Mouse (Mus musculus): ENCODE data around the gene Slc23a2.

The Slc23a2 gene

DNA sequence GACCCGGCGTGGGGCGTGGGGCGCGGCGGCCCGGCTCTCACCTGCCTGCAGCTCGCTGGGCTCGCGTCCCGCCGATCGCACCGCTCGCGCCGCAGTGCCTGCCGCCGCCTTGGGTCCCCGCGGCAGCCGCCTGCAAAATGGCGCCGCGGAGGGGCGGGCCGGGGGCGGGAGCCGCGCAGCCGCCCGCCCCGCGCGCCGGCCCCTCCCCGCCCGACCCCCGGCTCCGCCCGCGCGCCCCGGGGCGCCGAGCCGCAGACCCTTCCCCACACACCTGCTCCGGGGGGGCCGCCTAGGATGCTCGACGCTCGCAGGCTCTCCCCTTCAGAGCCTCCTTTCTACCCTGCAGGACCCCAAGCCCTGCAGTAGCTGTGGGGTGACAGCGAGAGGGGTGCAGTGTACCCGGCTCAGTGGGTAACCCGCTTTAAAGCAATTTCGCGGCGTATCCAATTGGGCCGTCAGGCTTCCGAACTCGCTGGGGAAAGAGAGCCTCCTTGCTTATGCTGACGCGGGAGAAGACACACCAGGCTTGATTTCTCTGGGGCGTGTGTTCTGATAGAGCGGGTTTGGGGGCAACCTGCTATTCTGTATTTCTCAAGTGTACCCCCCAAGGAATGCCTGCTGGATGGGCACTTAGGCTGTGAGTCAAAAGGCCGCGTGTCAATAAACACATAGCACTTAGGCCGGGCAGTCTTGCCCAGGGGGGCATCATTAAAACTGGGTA is at the start of gene Slc23a2:
Gene Slc23a2, minus strand, starts transcription at position 138 of the 721 bp plus-strand sequence.
- peak; percentile 76 for DNase-seq (ENCODE audit: low read depth)

DNA sequence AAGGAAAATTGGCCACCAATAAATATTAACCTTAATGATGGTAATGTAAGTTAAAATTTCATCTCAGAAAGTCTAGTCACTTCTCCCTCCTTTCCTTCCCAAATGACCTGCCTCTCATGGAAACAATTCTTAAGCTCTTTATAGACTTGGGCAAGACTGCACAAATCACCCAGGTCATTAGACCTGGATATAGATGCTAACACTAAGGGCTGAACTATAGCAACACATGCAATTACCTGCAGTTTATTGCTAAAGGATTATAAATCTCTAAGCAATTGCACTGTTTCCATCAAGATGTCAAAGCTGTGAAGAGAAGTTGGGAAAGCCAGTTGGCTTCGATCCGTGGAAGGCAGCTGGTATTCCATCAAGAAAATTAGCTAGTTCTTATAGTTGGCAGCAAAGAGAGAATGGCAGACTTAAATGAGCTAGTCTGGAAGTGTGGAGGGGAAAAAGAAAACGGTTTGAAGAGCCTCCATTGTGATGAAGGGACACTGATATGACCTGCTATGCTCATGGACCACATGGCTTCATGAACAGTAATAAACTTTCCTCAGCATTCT is 45.8 kb upstream of the Slc23a2 start:
- DNase-seq (ENCODE audit: low read depth) = no peak

DNA sequence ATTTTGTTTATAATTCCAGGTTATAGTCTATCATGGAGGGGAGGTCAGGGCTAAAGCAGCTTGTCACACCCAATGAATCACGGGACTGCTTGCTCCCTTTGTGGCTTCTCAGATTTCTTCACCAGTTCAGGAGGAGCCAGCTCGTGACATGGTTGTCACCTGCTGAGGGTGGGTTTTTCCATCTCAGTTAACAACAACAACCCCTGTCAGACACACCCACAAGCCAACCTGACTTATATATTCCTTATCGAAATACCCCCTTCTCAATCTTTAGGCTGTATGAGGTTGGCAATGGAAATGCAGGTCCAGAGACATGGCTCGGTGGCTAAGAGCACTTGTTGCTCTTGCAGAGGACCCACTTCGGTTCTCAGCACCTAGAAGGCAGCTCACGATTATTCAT is 39.0 kb upstream of the Slc23a2 start:
- DNase-seq (ENCODE audit: low read depth) = no peak

DNA sequence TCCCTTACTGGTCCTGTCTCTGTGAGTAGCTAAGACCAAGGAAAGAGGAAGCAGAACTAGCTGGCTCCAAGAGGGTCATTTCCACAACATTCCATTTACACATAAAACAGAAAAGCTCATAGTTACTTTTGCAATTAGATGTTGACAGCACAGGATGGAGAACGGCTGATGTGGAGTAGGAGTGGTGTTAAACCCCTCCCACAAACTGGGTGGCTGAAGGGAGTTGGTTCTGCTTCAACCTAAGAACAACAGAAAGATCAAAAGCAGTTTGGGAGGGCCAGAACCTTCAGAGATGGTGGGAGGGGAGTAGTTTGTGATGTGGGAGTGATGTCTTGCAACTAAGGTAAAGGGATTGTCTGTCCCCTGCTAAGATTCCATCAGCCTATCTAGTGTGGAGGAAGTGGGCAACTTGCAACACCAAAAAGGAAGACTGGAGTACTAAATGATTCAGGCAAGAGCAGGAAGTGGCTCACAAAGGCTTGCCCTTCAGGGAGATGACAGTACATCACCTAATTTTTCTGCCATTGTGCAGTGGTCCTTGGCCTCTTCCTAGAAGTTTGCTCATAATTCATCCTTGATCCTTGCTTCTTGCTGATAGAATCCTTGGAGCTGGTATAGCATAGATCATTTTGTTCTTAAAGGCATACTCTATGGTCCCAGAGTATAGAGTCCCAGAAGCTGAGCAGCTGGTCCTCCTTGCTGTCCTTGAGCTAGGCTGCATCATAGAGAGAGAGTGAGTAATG is 35.7 kb upstream of the Slc23a2 start:
- no peak for DNase-seq (ENCODE audit: low read depth)

DNA sequence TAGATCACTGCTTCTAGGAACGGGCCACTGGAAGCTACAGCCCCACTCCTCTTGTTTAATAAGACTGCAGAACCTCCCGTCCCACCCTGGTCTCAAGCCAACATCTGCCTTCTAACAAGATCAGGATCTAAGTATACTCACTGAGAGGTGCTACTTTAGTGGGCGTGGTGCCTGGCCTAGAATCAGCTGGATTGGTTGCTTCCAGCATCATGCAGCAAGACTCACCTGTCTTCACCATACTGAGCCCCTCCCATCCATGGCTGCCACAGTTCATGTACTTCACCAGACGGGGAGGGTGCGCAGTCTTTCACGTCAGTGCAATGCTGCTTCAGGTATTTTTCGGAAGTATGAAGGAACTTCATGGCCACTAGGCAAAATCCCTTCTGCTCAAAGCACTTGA is 34.5 kb upstream of the Slc23a2 start:
- DNase-seq (ENCODE audit: low read depth) = no peak

DNA sequence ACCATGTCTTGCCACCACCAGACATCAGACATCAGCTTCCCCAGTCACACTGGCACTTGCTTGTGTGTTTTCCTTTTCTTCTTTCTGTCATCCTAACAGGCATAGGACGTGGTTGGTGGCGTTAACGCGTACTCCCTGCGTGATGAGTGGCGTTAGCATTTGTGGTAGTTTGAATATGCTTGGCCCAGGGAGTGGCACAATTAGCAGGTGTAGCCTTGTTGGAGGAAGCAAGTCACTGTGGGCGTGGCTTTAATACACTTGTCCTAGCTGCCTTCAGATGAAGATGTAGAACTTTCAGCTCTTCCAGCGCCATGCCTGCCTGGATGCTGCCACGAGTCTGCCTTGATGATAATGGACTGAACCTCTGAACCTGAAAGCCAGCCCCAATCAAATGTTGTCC is 32.5 kb upstream of the Slc23a2 start:
- DNase-seq (ENCODE audit: low read depth) = no peak

DNA sequence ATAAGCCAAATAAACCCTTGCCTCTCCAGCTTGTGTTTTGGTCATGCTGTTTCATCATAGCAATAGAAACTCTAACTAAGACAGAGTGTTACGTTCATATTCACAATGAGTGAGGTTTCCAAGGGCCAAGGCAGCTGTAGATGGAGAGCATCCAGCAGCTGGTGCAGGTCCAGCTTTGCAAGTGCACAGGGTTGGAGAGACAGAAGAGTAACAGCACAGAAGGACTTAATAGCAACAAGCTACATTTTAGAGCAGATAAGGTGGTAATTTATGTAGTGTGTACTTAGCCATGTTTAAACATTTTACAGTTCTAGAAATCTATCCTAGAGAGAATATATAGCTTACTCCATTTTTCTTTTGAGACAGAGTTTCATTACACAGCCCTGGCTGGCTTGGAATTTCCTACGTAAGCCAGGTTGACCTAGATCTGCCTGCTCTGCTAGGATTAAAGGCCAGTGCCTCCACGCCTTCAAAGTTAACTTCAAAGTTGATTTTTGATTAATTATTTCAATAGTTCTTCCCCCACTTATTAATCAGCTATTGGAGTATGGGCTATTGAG is 31.5 kb upstream of the Slc23a2 start:
- DNase-seq (ENCODE audit: low read depth) = peak; percentile 56

DNA sequence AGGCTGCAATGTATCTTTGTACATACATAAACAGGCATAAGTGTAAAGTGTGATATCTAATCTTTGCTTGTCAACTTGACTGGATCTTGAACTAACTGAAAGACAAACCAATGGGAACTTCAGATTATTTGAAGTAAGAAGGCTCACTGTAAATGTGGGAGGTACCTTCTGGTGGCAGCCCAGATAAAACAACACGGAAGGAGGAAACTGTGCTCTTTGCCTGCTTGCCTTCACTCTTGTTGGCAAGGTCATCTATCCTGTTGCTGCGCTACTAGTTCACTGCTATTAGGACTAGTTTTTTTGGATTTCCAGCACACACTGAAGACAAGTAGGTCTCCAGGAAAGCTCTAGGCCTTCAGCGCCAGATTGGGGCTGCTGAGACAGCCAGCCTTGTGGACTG is 29.1 kb upstream of the Slc23a2 start:
- DNase-seq (ENCODE audit: low read depth) = no peak

DNA sequence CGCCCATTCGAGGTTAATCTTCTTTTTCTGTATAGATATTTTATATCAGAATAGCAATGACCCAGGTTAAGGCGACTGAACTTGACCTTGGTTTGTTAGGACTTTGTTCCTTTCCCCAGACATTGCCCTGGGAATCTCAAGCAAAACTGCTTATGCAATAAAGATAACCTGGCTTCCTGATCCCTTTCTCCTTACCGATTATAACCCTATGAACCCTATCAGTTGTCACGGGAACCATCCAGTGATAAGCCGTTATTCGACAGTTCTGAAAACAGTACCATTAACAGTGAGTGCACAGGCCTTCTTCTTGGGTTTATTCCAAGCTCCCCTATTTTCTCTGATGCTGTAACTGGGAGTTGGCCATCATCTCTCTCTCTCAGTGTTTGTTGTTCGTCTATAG is 27.0 kb upstream of the Slc23a2 start:
- DNase-seq (ENCODE audit: low read depth) = no peak

DNA sequence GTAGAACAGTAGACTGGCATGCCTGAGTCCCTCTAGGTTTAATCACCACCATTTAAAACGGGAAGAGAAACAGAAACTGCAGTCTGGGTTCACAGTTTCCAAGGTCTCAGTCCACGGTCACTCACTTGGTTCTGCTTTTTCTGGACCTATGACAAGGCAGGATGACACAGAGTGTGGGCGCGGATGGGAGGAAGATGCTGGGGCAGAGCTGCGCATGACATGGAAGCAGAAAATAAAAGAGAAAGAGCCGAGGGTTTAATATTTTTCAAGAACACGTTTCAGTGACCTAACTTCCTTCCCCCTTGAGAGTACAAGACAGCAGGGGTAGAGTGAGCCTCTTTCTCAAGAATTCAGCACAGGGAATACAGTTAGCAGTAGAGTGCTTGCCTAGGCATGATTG is 24.2 kb upstream of the Slc23a2 start:
- DNase-seq (ENCODE audit: low read depth) = no peak

DNA sequence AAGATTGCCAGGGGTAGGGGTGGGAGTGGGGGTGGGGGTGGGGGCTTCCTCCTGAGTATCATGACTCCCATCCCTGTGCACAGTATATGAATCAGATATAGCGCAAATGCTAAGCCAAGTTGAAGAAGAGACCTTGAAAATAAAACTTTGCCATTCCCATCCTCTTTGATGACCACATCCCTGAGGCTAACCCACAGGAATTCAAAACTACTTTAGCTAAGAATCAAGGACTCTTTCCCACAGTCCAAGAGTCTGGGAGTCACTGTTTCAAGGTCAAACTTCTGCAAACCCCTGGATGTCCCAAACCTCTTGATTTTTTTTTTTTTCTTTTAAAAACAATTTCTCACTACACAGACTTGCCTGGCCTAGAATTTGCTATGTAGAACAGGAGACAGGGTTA is 18.7 kb upstream of the Slc23a2 start:
- no peak for DNase-seq (ENCODE audit: low read depth)

DNA sequence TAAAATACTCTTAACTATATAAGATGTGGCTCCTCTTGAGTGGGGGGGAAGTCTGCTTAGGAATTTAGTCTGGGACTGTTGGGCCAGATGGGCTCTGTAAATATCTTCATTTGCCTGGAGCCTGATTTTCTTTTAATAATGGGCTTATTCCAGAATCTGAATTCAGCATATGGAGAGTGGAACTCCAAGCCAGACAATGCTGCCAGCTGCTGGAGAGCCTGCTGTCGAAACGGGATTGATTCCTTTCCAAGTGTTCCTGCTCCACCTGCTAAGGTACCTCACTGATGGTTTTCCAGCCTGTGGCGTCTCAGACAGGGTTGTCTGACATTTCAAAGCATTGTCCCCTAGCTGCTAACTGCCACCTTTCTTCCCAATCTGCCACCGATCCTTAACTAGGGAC is 12.6 kb upstream of the Slc23a2 start:
- no peak for DNase-seq (ENCODE audit: low read depth)

DNA sequence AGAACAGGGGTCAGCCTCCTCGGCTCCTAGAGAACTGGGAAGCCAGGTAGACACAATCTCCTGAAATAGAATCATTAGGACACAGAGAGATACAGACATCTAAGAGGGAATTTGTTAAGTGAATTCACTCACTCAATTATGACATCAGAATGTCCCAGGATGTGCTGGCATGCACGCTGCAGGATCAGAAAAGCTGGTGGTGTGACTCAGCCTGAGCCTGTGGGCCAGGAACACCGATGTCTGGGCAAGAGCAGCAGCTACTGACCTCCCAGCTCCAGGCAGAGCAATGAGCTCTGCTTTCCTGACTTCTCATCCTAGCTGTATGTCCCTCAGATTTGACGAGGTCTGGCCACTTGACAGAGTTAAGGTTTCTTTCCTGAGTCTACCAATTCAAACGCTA is 7.8 kb upstream of the Slc23a2 start:
- peak; percentile 71 for DNase-seq (ENCODE audit: low read depth)

DNA sequence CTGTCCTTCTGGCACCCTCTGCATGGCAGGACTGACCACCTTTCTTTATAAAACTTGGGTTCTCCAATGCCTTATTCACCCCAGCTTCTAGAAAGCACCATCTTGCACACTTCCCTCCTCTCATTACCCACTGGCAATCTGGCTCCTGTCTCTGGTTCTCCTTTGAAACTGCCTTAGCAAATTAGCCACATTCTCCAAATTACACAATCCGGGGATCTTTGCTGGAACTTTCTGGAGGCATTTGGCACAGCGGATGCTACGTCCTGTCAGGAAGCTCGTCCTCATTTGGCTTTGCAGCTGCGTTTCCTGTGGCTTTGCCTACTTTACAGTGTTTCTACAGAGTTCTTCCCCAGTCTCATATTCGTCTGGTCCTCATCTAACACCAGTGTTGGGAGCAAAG is 6.7 kb upstream of the Slc23a2 start:
- DNase-seq (ENCODE audit: low read depth) = no peak

DNA sequence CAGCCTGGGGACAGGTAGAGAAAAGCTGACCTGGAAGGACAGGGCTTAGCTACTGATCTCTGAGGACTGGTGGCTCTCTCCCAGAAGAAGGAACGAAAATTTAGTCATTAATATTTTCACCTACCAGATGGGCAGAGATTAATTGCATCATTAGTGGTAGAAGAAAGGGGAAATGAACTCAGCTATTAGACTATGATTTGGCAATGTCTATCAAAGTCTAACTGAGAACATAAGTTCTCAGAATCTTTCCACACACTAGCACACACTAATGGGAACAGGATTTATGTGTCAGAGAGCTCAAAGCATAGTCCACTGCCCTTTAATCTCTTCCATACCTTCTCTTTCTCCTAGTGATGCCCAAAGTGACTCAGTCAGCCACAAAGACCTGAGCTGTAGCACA is 6.0 kb upstream of the Slc23a2 start:
- no peak for DNase-seq (ENCODE audit: low read depth)

DNA sequence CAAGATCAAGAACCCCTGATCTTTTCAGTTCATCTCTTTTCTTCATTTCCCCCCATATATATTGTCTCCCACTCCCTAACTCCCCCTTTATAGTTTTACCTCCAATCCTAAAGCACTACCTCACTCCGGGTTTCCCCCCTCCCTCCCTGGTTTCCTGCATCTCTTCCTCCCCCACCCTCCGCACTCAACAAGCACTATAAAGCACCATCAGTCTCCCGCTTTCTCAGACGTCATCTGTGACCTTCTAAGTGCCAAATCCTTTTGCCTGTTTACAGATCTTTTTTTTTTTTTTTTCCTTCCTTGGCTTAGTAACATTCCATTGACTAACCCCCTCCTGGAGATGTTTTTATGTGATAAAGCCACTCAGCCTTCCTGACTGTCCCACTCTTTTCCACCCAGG is 1.6 kb upstream of the Slc23a2 start:
- no peak for DNase-seq (ENCODE audit: low read depth)

DNA sequence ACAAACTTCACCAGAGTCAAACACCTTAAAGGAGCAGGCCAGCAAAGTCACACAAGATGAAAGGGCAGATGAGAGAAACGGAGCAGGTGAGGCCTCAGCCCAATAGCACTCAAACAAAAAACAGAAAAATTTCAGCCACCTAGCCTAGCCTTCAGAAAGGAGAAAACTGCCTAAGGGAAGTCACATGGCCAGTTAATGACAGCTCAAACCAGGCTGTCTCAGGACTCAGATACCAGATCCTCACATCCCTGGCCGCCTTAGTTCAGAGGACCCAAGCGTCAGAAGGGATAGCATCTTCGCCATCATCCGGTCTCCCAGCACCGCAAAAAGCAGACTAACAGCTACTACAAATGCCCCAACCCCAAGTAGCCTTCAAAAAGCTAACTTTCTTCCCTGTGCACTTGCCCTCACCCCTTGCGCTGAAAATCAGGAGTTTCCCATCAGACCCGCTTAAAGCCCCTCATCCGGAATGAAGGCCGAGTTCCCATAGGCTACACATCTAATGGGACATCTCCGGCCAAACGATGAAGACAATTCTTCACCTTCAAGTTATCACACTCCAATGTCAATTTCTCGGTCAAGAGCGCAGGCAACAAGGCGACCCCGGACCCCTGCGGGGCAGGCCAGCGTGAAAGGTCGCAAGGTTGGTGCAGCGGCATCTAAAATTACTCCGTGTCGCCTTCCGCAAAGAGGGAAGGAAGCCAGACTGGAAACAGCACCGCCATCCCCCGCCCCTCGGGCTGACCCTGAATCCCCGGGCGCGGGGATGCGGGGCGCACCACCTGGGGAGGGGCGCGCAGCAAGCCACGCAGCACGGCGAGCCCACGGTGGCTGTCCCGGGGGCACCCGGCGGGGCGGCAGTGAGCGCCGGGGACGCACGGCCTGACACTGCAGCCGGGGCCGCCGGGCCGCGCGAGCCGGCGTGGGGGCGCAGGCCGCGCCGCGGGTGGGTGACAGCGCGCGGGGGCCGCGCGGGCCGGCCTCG is 673 bp downstream of the Slc23a2 start:
- peak; percentile 15 for DNase-seq (ENCODE audit: low read depth)

DNA sequence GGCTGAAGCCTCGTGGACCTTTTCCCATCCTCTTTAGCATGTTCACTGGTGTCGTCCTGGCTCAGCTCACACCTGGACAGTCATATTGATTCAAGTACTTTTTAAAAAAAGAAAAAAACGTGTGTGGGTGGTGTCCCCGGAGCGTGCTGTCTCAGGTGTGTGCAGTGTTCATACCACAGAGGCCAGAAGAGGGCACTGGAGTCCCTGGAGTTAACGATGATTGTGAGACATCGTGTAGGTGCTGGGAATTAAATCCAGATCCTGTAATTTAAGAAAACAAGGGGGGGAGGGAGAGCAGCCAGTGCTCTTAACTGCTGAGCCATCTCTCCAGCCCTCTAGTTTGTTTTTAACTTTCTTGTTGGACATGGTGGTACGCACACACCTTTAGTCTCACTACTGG is 2.3 kb downstream of the Slc23a2 start:
- no peak for DNase-seq (ENCODE audit: low read depth)

DNA sequence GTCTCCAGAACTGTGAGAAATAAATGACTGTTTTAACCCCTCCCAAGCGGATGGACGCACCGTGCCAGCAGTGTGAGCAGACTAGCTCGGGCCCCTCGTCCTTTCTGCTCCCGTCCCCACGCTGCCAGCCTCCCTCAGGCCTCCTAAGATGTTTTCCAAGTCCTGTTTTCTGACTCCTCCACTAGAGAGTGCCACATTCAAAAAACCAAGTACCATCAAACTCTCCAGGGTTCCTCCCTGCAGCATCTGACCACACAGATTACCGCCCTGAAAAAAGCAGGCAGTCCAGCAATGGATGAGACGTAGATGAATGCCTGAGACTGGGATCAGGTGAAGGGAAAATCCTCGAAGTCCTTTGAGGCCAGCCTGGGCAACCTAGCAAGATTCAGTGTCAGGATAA is 4.4 kb downstream of the Slc23a2 start:
- DNase-seq (ENCODE audit: low read depth) = no peak

DNA sequence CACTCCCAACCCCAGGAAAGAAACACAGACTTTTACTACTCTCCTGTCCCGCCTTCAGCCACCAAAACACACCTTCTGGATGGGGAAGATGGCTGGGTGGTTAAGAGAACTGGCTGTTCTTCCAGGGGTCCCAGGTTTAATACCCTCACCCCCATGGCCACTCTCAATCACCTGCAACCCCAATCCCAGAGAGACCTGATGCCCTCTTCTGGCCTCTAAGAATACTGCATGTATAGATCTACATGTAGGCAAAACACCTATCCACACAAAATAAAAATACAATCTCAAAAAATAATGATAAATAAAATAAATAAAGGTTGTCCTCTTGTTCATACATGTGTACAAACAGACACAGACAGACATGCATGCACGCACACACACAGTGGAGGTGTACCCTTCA is 5.8 kb downstream of the Slc23a2 start:
- no peak for DNase-seq (ENCODE audit: low read depth)

DNA sequence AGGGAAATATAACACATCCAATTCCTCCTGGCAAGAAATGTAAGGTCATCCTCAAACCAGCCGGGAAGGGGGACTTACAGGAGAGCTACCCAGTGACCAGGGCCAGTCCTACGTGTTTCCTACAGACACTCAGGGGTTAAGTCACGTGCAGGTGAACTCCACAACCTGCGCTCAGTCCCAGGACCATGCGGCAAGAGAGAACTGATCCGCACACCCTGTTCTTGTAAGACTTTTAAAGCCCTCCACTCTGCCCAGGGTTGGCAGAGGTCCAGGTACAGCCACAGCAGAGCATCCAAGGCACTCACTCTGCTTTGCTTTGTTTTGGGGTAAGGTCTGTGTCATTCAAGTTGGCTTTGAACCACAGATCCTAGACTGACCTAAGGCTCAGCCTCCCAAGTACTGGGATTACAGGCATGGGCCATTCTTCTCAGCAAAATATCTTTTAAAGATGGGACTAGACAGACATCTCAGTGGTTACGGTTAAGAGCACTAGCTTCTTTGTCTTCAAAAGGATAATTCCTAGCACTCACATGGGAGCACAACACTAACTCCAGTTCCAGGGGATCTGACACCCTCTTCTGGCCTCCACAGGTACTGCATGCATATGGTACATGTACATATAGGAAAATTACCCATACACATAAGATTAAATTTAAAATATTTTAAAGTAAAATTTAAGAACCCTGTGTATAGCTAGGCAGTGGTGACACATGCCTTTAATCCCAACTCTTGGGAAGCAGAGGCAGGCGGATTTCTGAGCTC is 8.9 kb downstream of the Slc23a2 start:
- peak; percentile 30 for DNase-seq (ENCODE audit: low read depth)
